Mouse (Mus musculus) midbrain, embryonic 11.5 days (tissue): ENCODE measurements around the gene Fam118a. TPM values are rescaled to one million over a fixed set of nuclear protein-coding genes. Genes with fewer than 3 reads are reported as not detected.

Experiments used
- ATAC-seq: fragments of 200-750 bp; cut with Nextera tagmentation; 2 replicates; pipeline ENCODE4 v1.8.0; 2017; ENCODE audit warnings: moderate TSS enrichment, moderate library complexity; ENCODE audit not compliant: low FRiP score
- DNase-seq: peaks from one replicate; pipeline ENCODE4 v3.0.0; 2015; ENCODE audit warnings: low spot score; ENCODE audit errors: missing footprints
- H3K27ac ChIP-seq: fragments of 300-500 bp; sonication (generic); 2 replicates; pipeline ENCODE4 v1.5.1; 2014; ENCODE audit warnings: low read depth, low read length
- H3K27me3 ChIP-seq: fragments of 300-500 bp; sonication (generic); 2 replicates; pipeline ENCODE4 v1.6.1; 2014; ENCODE audit warnings: mild to moderate bottlenecking, low read length, moderate library complexity, mixed read lengths; ENCODE audit not compliant: control insufficient read depth, insufficient read depth
- H3K36me3 ChIP-seq: fragments of 300-500 bp; sonication (generic); 2 replicates; pipeline ENCODE4 v1.6.1; 2014; ENCODE audit warnings: mild to moderate bottlenecking, low read length, moderate library complexity, mixed read lengths; ENCODE audit not compliant: control insufficient read depth, insufficient read depth
- H3K4me1 ChIP-seq: fragments of 300-500 bp; sonication (generic); 2 replicates; pipeline ENCODE4 v1.6.1; 2014; ENCODE audit warnings: low read length; ENCODE audit not compliant: control insufficient read depth, insufficient read depth
- H3K4me2 ChIP-seq: fragments of 300-500 bp; sonication (generic); 2 replicates; pipeline ENCODE4 v1.6.1; 2014; ENCODE audit warnings: mild to moderate bottlenecking, moderate library complexity
- H3K4me3 ChIP-seq: fragments of 300-500 bp; sonication (generic); 2 replicates; pipeline ENCODE4 v1.5.1; 2014; ENCODE audit warnings: low read depth, low read length
- H3K9ac ChIP-seq: fragments of 300-500 bp; sonication (generic); 2 replicates; pipeline ENCODE4 v1.6.1; 2014; ENCODE audit warnings: low read length
- H3K9me3 ChIP-seq: fragments of 300-500 bp; sonication (generic); 2 replicates; pipeline ENCODE4 v1.6.1; 2016; ENCODE audit warnings: low read length; ENCODE audit not compliant: control insufficient read depth
- WGBS: fragments of 180-500 bp; shearing (Covaris S2); extraction: QIAGEN DNeasy Blood & Tissue Kit; methylation state at CpG from one replicate; pipeline ENCODE4 v1.1.7; 2014; 5-methylcytosine and 5-hydroxymethylcytosine counted together
- polyA plus RNA-seq: library from polyadenylated mRNA; unstranded; fragments of >200 nt; fragmentation: Nextera tagmentation; extraction: Ambion mirVana; gene quantifications from 2 replicates; pipeline ENCODE4 v1.2.1, GENCODE M21; 2014

Fam118a gene
- polyA plus RNA-seq, 1 experiment from 2014 or later: 32.1 TPM

DNA sequence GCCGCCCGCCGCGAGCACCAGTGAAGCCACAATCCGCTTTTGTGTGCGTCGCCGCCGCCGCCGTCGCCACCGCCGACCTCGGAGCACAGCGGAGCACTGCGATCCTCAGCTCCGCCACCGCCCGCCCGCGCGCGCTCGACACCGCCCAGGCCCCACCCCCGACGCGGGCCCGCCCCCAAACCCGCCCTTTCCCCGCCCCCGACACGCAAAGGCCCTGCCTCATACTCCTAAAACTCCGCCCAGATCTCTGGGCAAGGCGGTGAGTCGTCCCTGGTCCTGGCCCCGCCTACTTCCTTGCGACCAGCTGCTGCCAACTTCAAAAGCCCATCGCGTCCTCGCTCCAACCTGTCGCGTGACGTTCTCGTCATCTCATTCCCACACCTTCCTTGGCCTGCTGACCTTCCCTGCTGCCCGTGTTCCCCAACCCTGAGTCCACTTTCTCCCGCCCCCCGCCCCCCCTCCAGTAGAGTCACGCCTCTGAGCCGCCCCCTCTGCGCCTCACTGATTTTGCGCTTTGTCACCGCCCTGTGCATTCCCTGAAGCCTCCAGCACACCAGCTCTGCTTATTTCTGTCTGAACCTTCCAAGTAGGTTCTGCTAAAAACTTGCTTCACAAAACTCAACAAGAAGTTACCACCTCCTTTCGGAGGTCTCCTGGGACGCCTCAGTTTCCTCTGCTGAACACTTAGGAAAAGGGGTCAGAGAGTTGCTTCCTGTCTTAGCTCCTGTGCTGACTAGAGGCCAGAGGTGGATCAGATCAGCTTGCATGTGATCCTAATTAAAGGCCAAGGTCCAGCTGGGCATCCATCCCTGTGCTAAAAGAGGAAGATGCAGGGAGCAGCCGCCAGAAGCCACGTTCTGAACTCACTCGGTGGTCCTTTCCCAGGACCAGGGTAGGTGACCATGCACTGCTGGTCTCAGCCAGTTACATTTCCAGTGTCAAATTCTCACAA is 40.6 kb upstream of the Fam118a start, which contains the start of gene 5031439G07Rik:
5031439G07Rik (minus strand) TSS at position 678 of the 952 bp plus-strand sequence.
- 1% methylated on average over 53 of the region's 59 CpGs for WGBS
- H3K27ac ChIP-seq: peak within 1 kb of the TSS; percentile 14; the same call in 1 of the 2 replicates
- peak within 1 kb of the TSS; percentile 93 for H3K9ac ChIP-seq
- H3K4me2 ChIP-seq: peak within 1 kb of the TSS; percentile 90
- no peaks in the 10 kb centered on the region for H3K27me3 ChIP-seq
- H3K4me3 ChIP-seq: peak within 1 kb of the TSS; percentile 90
- H3K4me1 ChIP-seq: peaks cover 18% of the 10 kb centered on the region
- peak; percentile 98 for DNase-seq
- ATAC-seq: peak; percentile 92
- H3K9me3 ChIP-seq: no peaks in the 10 kb centered on the region
- no peaks in the 10 kb centered on the region for H3K36me3 ChIP-seq

DNA sequence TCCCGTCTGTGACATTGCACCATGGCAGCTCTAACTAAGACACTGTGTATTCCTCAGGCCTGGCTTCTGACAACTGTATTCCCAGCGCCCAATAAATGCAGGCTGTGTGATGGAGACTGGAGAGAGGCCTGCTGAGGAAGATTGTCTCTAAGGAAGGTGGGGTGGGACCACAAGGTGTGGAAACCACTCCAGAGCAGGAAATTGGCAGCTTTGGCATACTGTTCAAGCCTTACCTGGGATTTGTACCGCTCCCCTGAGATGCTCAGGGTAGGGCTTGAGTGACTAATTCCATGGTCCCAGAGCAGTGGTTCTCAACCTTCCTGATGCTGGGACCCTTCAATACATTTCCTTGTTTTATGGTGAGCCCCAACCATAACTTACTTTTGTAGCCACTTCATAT is 39.6 kb upstream of the Fam118a start:
- WGBS: 66% methylated on average over 3 of the region's 3 CpGs
- no peak for ATAC-seq
- Histone ChIP-seq H3K27me3 (no peaks in the 10 kb centered on the region), H3K4me3 (no peak overlapping the region), H3K9ac (no peak overlapping the region), H3K4me1 (peaks cover 18% of the 10 kb centered on the region), H3K27ac (no peak overlapping the region), H3K4me2 (no peak overlapping the region), H3K36me3 (no peaks in the 10 kb centered on the region), H3K9me3 (no peaks in the 10 kb centered on the region)
- DNase-seq: peak; percentile 71

GRCm38 (mm10) chr15:84989771-84990170 is 39.0 kb upstream of the Fam118a start:
- H3K27me3 ChIP-seq: no peaks in the 10 kb centered on the region
- no peak overlapping the region for H3K4me2 ChIP-seq
- DNase-seq (peak; percentile 66), ATAC-seq (no peak)
- H3K27ac ChIP-seq: no peak overlapping the region
- peaks cover 18% of the 10 kb centered on the region for H3K4me1 ChIP-seq
- no peaks in the 10 kb centered on the region for H3K36me3 ChIP-seq
- no peaks in the 10 kb centered on the region for H3K9me3 ChIP-seq
- no peak overlapping the region for H3K9ac ChIP-seq
- 51% methylated on average over 7 of the region's 7 CpGs for WGBS
- no peak overlapping the region for H3K4me3 ChIP-seq

GRCm38 (mm10) chr15:84994498-84994897 is 34.2 kb upstream of the Fam118a start:
- ATAC-seq: no peak

GRCm38 (mm10) chr15:84995041-84995440 is 33.7 kb upstream of the Fam118a start:
- 44% methylated on average over 6 of the region's 6 CpGs for WGBS
- H3K4me1 ChIP-seq: 0 out of 2 replicates have a peak, but pooled peaks cover 1% of the 10 kb centered on the region
- no peaks in the 10 kb centered on the region for H3K27me3 ChIP-seq
- no peak overlapping the region for H3K4me2 ChIP-seq
- ATAC-seq: no peak
- no peak overlapping the region for H3K4me3 ChIP-seq
- H3K36me3 ChIP-seq: no peaks in the 10 kb centered on the region
- no peak overlapping the region for H3K27ac ChIP-seq
- peak; percentile 77 for DNase-seq
- H3K9me3 ChIP-seq: no peaks in the 10 kb centered on the region
- no peak overlapping the region for H3K9ac ChIP-seq

More at GRCm38 (mm10) chr15:84994498-84994897, 34.2 kb upstream of the Fam118a start:
- Histone ChIP-seq H3K9ac (no peak overlapping the region), H3K36me3 (no peaks in the 10 kb centered on the region), H3K4me1 (0 out of 2 replicates have a peak, but pooled peaks cover 2% of the 10 kb centered on the region), H3K4me2 (no peak overlapping the region), H3K4me3 (no peak overlapping the region), H3K27ac (no peak overlapping the region), H3K9me3 (no peaks in the 10 kb centered on the region), H3K27me3 (no peaks in the 10 kb centered on the region)
- no peak for DNase-seq
- 39% methylated on average over 6 of the region's 6 CpGs for WGBS

DNA sequence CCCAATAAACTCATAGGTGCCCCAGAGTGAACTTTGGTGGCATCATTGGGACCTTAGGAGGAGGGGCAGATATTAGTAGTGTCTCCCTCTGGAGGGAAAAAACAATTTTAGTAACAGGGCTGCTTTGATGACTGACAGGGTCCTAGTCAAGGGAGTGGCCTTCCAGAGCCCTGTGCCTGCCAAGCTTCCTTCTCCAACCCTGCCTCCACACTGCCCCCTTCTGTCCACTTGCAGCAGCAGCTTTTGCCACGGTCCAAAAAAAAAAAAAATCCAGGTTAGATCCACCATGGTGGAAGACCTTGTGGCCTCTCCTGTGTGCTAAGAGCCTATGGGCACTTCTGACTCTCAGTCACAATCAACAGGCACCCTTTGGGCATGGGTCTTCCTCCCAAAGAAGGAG is 32.8 kb upstream of the Fam118a start:
- Histone ChIP-seq H3K27me3 (no peaks in the 10 kb centered on the region), H3K4me1 (no peaks in the 10 kb centered on the region), H3K4me3 (no peak overlapping the region), H3K9ac (no peak overlapping the region), H3K36me3 (no peaks in the 10 kb centered on the region), H3K27ac (no peak overlapping the region), H3K9me3 (no peaks in the 10 kb centered on the region), H3K4me2 (no peak overlapping the region)
- 6% methylated on average over 1 of the region's 1 CpGs for WGBS
- ATAC-seq (no peak), DNase-seq (peak; percentile 92)

DNA sequence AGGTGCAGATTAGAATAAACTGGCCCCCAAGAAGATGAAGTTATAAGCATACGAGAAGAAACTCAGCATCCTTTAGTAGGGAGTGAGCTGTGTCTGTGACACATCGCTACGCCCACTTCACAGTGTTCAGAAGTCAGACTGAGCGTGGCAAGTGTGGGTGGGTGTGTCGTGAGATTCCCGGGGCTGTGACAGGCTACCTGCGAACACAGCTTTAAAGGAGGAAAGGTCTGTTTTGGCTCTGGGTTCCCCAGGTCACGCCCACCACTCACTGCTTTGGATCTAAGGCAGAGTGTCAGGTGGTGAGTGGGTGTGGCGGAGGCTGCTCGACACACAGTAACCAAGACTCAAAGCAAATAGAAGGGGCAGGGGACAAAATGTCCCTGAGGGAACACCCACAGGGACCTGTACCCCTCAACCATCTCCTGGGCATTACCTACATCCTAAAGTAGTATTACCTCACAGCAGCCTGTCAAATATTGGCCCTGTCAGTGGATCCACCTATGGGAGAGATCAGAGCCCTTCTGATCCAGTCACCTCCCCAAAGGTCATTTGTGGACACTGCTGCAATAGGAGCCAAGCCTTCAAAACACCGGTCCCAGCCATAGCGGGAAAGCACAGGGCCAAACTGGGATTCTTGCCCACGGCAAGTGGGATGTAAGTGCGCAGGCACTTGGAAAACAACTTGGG is 30.8 kb upstream of the Fam118a start:
- ATAC-seq (no peak), DNase-seq (peak; percentile 2)
- Histone ChIP-seq H3K4me3 (no peak overlapping the region), H3K9me3 (no peaks in the 10 kb centered on the region), H3K27ac (no peak overlapping the region), H3K9ac (no peak overlapping the region), H3K27me3 (no peaks in the 10 kb centered on the region), H3K4me2 (no peak overlapping the region), H3K36me3 (no peaks in the 10 kb centered on the region), H3K4me1 (no peaks in the 10 kb centered on the region)
- 81% methylated on average over 14 of the region's 14 CpGs for WGBS

- Histone ChIP-seq H3K4me2 (no peak overlapping the region), H3K27me3 (no peaks in the 10 kb centered on the region), H3K9me3 (no peaks in the 10 kb centered on the region), H3K36me3 (no peaks in the 10 kb centered on the region), H3K4me1 (no peaks in the 10 kb centered on the region), H3K9ac (no peak overlapping the region), H3K4me3 (no peak overlapping the region), H3K27ac (no peak overlapping the region)
- peak; percentile 41 for DNase-seq
- ATAC-seq: no peak
- WGBS: 69% methylated on average over 7 of the region's 7 CpGs
These were observed 28.8 kb upstream of the Fam118a start for GRCm38 (mm10) chr15:84999911-85000310.
